Mouse (Mus musculus): Measurements from ENCODE around the gene 4933411K16Rik. TPM values are rescaled to one million over a fixed set of nuclear protein-coding genes. Genes with fewer than 3 reads are reported as not detected.
A peak's percentile ranks its signal among the peaks of the same experiment; 100 is the strongest.
"Not testable (repeated sequence)": the region's sequence is repeated elsewhere in the genome, so short reads cannot be mapped to it uniquely, and the experiment has no call there.

Gene 4933411K16Rik
- total RNA-seq, 2 experiments from 2014 or later, result not detected

DNA sequence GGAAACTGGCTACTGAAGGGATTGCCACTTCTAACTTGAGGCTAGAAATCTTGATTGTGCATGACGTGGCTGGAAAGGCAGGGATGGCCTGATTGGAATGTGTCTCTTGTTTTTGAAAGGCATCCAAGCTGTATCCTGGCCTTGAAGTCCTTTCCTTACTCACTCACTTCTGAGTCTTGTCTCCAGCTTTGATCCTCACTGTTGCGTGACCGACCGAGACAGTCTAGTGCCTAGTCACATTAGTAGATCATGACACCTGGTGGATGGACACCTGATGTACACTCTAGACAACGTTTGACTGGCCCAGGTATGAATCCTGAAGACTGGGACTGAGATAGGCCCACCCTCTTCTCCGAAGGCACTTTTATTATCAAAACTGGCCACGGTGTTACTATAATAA lies 20.8 kb downstream of the 4933411K16Rik start:
- no peak for ATAC-seq (replicated peaks; ENCODE audit: low FRiP score, low TSS enrichment, poor library complexity, severe bottlenecking)

DNA sequence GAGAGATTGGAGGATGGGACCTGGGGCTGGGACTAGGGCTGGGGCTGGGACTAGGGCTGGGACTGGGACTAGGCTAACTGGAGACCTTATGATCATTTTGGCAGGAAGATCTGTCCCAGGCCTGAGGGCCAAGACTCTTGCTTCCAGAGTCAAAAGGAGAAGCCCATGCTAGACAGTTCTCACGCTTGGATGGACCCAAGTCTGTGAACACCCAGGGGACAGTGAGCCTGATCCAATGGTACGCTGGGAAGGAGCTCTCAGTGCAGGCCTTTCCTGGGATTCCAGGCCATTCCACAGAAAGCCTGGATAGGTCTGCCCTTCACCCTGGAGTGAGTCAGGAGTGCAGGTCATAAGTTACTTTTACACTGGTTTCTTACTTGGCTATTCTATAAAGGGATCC lies 23.0 kb downstream of the 4933411K16Rik start:
- no peak for ATAC-seq (replicated peaks; ENCODE audit: low FRiP score, low TSS enrichment, poor library complexity, severe bottlenecking)

DNA sequence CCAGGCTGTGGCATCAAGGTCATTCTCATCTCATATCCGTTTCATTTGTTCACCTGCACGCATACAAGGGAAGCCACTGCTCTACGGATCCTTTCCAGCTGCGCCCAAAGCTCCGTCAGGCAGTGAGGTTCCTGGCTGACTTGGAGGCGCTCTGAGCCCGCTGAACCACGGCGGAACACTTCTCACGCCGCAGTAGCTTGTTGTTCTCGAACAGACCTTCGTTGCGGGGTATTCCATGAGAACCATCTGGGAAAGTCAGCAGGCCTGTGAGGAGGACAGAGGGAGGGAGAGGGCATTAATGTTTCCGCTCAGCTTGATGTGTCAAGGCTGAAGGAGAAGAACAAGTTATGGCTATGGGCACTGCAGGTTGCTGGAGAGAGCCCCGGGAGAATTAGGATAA lies 23.9 kb downstream of the 4933411K16Rik start:
- ATAC-seq (replicated peaks; ENCODE audit: low FRiP score, low TSS enrichment, poor library complexity, severe bottlenecking), result no peak

DNA sequence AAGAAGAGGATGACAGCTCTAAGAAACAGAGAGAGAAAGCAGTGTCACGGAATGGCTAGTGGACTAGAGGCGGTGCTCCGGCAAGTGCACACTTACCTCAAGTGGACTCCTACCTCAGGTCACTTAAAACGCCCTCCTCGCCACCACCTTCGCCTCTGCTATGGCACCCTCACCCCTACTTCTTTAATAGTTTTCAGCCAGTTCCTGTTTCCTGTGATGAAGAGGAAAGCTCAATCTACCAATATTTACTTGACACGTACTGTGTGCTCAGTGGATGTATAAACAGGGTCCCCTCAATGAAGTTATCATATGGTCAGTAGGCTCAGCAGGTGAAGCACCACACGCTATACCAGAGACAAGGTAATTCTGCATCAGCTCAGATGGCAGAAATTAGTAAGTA lies 26.5 kb downstream of the 4933411K16Rik start:
- no peak for ATAC-seq (replicated peaks; ENCODE audit: low FRiP score, low TSS enrichment, poor library complexity, severe bottlenecking)

DNA sequence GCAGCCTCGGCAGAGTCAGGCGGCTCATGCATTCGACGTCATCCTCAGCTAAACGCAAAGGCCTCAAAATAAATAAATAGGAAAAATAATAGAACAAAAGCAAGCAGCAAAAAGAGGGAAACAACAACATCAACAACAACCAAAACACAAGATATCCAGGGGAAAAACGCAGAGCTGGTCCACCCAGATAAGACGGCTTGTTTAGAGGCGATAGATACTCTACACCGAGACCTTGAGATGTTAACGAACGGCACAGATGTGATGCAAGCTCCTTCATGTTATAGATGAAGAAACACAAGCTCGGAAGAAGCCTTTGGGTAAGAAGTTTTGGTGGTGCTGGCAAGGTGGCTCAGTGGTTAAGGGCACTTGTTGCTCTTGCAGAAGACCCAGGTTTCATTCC lies 27.0 kb downstream of the 4933411K16Rik start:
- ATAC-seq (replicated peaks; ENCODE audit: low FRiP score, low TSS enrichment, poor library complexity, severe bottlenecking), result no peak

DNA sequence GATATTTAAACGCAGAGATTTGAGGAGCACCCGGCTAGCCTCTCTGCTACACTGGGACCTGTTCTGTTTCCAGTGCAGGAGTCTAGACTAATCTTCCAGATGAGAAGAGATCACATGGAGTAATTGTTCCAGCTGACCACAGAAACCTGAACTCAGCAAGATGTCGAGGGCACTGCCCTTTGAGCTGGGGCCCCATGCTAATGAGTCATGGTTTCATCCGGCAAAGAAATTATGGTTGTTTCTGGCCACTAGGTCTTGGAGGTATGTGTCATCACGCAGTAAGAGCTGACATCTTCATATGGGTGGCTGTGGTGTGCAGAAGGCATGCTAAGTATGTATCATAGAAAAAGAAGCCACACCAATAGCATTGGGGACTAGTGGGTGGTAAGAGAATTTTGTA lies 27.9 kb downstream of the 4933411K16Rik start:
- no peak for ATAC-seq (replicated peaks; ENCODE audit: low FRiP score, low TSS enrichment, poor library complexity, severe bottlenecking)

DNA sequence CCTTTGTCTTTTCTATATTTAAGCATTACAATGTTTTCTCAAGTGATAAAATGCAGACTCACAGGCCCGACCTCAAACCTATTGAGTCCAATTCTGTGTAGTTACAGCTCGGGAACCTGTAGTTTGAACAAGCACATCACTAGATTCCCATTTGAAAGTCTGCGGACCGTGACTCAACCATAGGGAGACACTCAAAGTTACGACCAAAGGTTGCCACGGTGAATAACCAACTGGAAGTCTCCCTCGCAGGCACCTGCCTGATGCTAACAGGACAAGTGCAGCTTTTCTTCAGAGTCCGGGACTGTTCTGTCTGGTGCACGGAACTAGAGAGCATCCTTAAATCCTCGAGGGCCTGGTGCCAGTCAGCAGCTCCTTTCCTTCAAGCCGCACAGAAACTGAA lies 28.4 kb downstream of the 4933411K16Rik start:
- ATAC-seq (replicated peaks; ENCODE audit: low FRiP score, low TSS enrichment, poor library complexity, severe bottlenecking), result no peak

DNA sequence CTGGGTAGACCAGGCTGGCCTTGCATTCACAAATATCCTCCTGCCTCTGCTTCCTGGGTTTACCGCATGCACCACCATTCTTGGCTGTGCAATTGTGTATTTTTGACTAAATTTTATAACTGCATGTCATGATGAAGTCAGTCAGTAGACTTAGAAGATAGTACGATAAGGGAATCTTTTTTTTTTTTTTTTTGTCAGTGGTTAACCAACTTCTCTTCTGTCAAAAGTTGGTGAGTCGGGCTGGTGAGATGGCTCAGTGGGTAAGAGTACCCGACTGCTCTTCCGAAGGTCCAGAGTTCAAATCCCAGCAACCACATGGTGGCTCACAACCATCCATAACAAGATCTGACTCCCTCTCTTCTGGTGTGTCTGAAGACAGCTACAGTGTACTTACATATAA lies 29.6 kb downstream of the 4933411K16Rik start:
- ATAC-seq (replicated peaks; ENCODE audit: low FRiP score, low TSS enrichment, poor library complexity, severe bottlenecking), result not testable (repeated sequence)

DNA sequence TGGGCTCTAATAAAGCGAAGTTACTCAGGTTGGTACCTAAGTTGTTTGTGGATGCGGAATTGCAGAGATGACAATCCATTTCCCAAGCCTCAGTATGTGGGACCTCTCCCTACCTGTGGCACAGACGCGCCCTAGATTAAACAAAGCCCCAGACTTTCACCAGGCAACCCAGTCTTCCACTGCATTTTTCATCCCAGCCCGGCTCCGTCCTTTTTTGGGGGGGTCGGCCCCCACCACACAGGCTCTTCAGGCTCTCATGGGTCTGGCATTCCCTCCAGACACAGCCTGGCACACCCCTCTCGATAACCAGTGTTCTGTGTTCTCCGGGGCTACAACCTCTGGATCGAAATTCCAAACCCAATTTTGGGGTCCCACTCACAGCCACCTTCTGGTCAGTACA lies 33.6 kb downstream of the 4933411K16Rik start:
- ATAC-seq (replicated peaks; ENCODE audit: low FRiP score, low TSS enrichment, poor library complexity, severe bottlenecking), result no peak

DNA sequence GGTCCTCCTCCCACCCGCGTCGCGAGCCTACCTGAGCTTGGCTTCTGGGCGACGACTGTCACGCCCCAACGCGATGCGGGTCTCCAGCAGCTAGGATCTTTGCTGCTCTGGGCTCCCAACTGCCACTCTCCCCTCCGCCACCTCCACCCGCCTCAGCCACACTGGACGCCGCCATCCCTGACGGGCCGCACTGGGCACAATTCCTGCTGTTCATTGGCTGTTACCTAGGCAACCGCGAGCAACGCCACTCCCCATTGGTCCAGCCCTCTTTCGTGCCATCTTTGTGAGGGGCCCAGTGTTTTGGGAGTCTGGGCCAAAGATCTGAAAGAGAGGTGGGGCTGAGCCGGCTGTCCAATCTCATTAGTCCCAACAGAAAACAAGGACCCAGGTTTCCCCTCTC lies 34.1 kb downstream of the 4933411K16Rik start, which contains the start of gene Morn4:
Morn4 (minus strand) TSS at position 192 of the 400 bp plus-strand sequence.
- ATAC-seq (replicated peaks; ENCODE audit: low FRiP score, low TSS enrichment, poor library complexity, severe bottlenecking), result peak; percentile 58

DNA sequence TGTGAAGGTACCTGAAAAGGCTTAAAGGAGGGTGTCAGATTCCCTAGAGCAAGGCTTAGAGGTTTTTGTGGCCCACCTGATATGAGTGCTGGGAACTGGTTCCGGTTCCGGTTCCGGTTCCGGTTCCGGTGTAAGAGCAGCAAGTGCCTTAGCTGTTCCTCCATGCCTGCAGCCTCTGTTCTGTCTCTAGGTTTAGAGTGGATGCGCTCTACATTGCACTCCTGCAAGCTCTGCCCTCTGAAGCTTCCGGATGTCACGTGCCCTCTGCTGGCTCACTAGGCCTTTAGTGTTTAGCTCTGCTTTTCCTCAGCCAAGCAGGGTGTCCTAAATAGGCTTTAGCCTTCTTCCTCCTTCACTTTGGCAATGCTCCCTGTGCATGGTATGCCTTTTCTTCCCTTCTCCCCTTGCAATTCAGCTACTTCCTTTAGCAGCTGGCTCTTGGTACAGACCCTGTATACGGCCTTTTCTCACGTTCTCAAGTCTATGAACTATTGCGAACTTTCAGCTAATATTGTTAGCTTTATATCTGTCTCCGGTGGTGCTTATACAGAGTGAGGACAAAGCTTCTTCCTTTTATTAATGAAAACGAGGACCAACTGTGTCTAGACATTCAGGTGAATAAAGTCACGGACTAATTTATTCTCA lies 37.2 kb downstream of the 4933411K16Rik start:
- 0 out of 2 replicates have a peak, but pooled peaks have one; percentile 38 for ATAC-seq (replicated peaks; ENCODE audit: low FRiP score, low TSS enrichment, poor library complexity, severe bottlenecking)

DNA sequence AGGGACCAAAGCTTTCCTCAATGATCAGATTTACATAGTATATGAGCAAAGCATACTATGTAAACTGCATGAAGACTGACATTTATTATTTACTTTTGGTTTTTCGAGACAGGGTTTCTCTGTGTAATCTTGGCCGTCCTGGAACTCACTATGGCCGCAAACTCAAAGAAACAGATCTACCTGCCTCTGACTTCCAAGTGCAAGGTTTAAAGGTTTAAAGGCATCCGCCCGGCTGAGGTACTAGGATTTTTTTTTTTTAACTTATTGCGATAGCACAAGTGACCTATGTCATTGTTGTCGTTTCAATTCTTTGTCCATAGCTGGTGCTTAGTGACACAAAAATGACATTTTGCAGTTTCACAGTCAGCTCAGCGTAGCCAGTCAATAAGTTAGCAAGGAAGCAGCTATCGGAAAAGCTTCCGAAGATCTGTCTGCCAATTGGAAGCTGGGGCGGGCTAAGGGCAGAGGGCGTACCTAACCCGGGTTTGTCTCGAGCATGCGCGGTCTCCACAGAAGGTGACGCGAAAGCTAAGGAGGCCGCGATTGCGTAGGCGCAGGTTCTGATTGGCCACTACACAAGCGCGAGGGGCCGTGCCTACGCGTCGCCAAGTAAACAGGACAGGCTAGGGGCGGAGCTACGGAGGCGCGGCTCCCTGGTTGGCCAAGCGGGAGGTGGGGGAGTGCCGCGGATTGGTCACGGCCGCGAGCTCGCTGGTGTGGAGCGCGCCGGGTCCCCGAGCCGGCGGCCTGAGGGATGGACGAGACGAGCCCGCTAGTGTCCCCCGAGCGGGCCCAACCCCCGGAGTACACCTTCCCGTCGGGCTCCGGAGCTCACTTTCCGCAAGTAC lies 37.9 kb downstream of the 4933411K16Rik start, which contains the start of gene Pi4k2a:
Pi4k2a (plus strand) TSS at position 723 of the 848 bp plus-strand sequence.
- ATAC-seq (replicated peaks; ENCODE audit: low FRiP score, low TSS enrichment, poor library complexity, severe bottlenecking), result peak; percentile 98

DNA sequence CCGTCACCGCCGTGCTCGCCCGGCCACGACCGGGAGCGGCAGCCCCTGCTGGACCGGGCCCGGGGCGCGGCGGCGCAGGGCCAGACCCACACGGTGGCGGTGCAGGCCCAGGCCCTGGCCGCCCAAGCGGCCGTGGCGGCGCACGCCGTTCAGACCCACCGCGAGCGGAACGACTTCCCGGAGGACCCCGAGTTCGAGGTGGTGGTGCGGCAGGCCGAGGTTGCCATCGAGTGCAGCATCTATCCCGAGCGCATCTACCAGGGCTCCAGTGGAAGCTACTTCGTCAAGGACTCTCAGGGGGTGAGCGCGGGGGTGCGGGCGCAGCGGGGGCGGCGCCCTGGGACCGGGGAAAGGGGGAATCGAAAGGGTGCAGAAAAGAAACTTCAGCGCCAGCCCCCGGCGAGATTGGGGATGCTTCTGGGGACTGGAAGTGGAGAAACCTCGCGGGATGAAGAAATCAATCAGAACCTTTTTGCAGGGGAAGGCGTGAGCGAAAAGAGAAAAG lies 38.6 kb downstream of the 4933411K16Rik start:
- ATAC-seq (replicated peaks; ENCODE audit: low FRiP score, low TSS enrichment, poor library complexity, severe bottlenecking), result no peak

DNA sequence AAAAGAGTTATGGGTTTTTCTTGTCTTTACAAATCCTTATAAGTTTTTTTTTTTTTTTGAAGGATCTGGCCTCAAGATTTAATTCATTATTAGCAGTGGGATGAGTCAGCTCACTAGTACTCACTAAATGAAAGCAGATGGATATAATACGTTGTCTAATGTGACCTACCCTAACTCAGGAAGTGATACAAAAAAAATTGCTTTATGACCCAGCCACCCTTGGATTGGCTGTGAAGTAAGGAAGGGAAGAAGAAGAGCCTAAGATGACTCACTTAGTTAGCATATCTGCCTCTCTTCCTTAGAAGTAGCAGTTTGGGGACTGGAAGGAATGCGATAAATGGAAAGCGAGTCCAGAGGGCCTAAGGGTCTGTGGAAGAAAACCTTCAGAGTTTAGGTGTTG lies 47.4 kb downstream of the 4933411K16Rik start:
- ATAC-seq (replicated peaks; ENCODE audit: low FRiP score, low TSS enrichment, poor library complexity, severe bottlenecking), result no peak

Other genes starting within 250 kb of the 4933411K16Rik start
- gene Frat1, start 222.3 kb upstream of the 4933411K16Rik start, total RNA-seq (2014; fragmentation: Nextera tagmentation), result 18.1 and 25.6 TPM in 2 replicates
- gene Frat1, start 222.3 kb upstream of the 4933411K16Rik start, total RNA-seq (2017), result 17.7 and 32.4 TPM in 2 replicates
- 30.5 and 32.9 TPM in 2 replicates for gene Frat2, start 204.1 kb upstream of the 4933411K16Rik start, total RNA-seq (2014; fragmentation: Nextera tagmentation)
- gene Frat2, start 204.1 kb upstream of the 4933411K16Rik start, total RNA-seq (2017), result 55.8 and 63.7 TPM in 2 replicates
- gene Rrp12, start 156.1 kb upstream of the 4933411K16Rik start, total RNA-seq (2014; fragmentation: Nextera tagmentation), result 21.0 and 31.4 TPM in 2 replicates
- gene Rrp12, start 156.1 kb upstream of the 4933411K16Rik start, total RNA-seq (2017), result 26.5 and 36.0 TPM in 2 replicates
- gene Pgam1, start 140.3 kb upstream of the 4933411K16Rik start, total RNA-seq (2014; fragmentation: Nextera tagmentation), result 27.0 and 67.3 TPM in 2 replicates
- 30.1 and 34.7 TPM in 2 replicates for gene Pgam1, start 140.3 kb upstream of the 4933411K16Rik start, total RNA-seq (2017)
- gene Exosc1, start 118.8 kb upstream of the 4933411K16Rik start, total RNA-seq (2014; fragmentation: Nextera tagmentation), result 66.2 and 86.7 TPM in 2 replicates
- 72.9 and 81.2 TPM in 2 replicates for gene Exosc1, start 118.8 kb upstream of the 4933411K16Rik start, total RNA-seq (2017)
- 36.8 and 46.8 TPM in 2 replicates for gene Zdhhc16, start 118.8 kb upstream of the 4933411K16Rik start, total RNA-seq (2014; fragmentation: Nextera tagmentation)
- gene Zdhhc16, start 118.8 kb upstream of the 4933411K16Rik start, total RNA-seq (2017), result 22.1 and 26.2 TPM in 2 replicates
- 25.6 and 39.6 TPM in 2 replicates for gene Mms19, start 71.1 kb upstream of the 4933411K16Rik start, total RNA-seq (2014; fragmentation: Nextera tagmentation)
- 15.5 and 17.7 TPM in 2 replicates for gene Mms19, start 71.1 kb upstream of the 4933411K16Rik start, total RNA-seq (2017)
- gene Ubtd1, start 70.5 kb upstream of the 4933411K16Rik start, total RNA-seq (2014; fragmentation: Nextera tagmentation), result 2.3 and 4.8 TPM in 2 replicates
- gene Ubtd1, start 70.5 kb upstream of the 4933411K16Rik start, total RNA-seq (2017), result 1.9 TPM in 1 of 2 replicates, not detected in the other
- gene Ankrd2, start 16.2 kb upstream of the 4933411K16Rik start, total RNA-seq (2014; fragmentation: Nextera tagmentation), result not detected in 2 replicates
- not detected in 2 replicates for gene Ankrd2, start 16.2 kb upstream of the 4933411K16Rik start, total RNA-seq (2017)
- gene Hoga1, start 6.6 kb upstream of the 4933411K16Rik start, total RNA-seq (2014; fragmentation: Nextera tagmentation), result not detected in 2 replicates
- not detected in 2 replicates for gene Hoga1, start 6.6 kb upstream of the 4933411K16Rik start, total RNA-seq (2017)
- 2.1 TPM in 1 of 2 replicates, not detected in the other for gene Morn4, start 34.1 kb downstream of the 4933411K16Rik start, total RNA-seq (2014; fragmentation: Nextera tagmentation)
- gene Morn4, start 34.1 kb downstream of the 4933411K16Rik start, total RNA-seq (2017), result 0.53 and 0.85 TPM in 2 replicates
- 8.9 and 13.5 TPM in 2 replicates for gene Pi4k2a, start 38.2 kb downstream of the 4933411K16Rik start, total RNA-seq (2014; fragmentation: Nextera tagmentation)
- gene Pi4k2a, start 38.2 kb downstream of the 4933411K16Rik start, total RNA-seq (2017), result 4.6 and 5.2 TPM in 2 replicates
- 2.2 and 6.1 TPM in 2 replicates for gene Avpi1, start 76.8 kb downstream of the 4933411K16Rik start, total RNA-seq (2014; fragmentation: Nextera tagmentation)
- 4.6 TPM in 1 of 2 replicates, not detected in the other for gene Avpi1, start 76.8 kb downstream of the 4933411K16Rik start, total RNA-seq (2017)
- 3.3 and 6.1 TPM in 2 replicates for gene Marveld1, start 95.2 kb downstream of the 4933411K16Rik start, total RNA-seq (2014; fragmentation: Nextera tagmentation)
- gene Marveld1, start 95.2 kb downstream of the 4933411K16Rik start, total RNA-seq (2017), result 4.5 and 5.8 TPM in 2 replicates
- gene Zfyve27, start 111.7 kb downstream of the 4933411K16Rik start, total RNA-seq (2014; fragmentation: Nextera tagmentation), result 19.4 and 30.4 TPM in 2 replicates
- gene Zfyve27, start 111.7 kb downstream of the 4933411K16Rik start, total RNA-seq (2017), result 10.7 and 13.4 TPM in 2 replicates
- not detected in 2 replicates for gene Sfrp5, start 150.0 kb downstream of the 4933411K16Rik start, total RNA-seq (2014; fragmentation: Nextera tagmentation)
- not detected in 2 replicates for gene Sfrp5, start 150.0 kb downstream of the 4933411K16Rik start, total RNA-seq (2017)
- gene Golga7b, start 195.3 kb downstream of the 4933411K16Rik start, total RNA-seq (2014; fragmentation: Nextera tagmentation), result not detected in 2 replicates
- gene Golga7b, start 195.3 kb downstream of the 4933411K16Rik start, total RNA-seq (2017), result not detected in 2 replicates